Mouse (Mus musculus) right cerebral cortex, postnatal 14 days (tissue): ENCODE data around the gene Nrip1.

ENCODE experiments used
- DNase-seq: peaks from one replicate; pipeline ENCODE4 v3.0.0; 2022

Nrip1 gene

GRCm38 (mm10) chr16:76344030-76344429 lies 29.6 kb downstream of the Nrip1 start:
- no peak for DNase-seq

GRCm38 (mm10) chr16:76341636-76342035 lies 32.0 kb downstream of the Nrip1 start:
- DNase-seq = no peak

- DNase-seq = no peak
Measured at GRCm38 (mm10) chr16:76339256-76339655, 34.4 kb downstream of the Nrip1 start.

GRCm38 (mm10) chr16:76337351-76337750 lies 36.3 kb downstream of the Nrip1 start:
- DNase-seq = no peak

GRCm38 (mm10) chr16:76336932-76337331 lies 36.7 kb downstream of the Nrip1 start:
- no peak for DNase-seq

GRCm38 (mm10) chr16:76335913-76336312 lies 37.7 kb downstream of the Nrip1 start:
- DNase-seq = no peak

GRCm38 (mm10) chr16:76332127-76332526 lies 41.5 kb downstream of the Nrip1 start:
- no peak for DNase-seq

- no peak for DNase-seq
Measured at GRCm38 (mm10) chr16:76331231-76331630, 42.4 kb downstream of the Nrip1 start.

GRCm38 (mm10) chr16:76325315-76325710 lies 48.3 kb downstream of the Nrip1 start:
- DNase-seq = no peak

- DNase-seq = no peak
Measured at GRCm38 (mm10) chr16:76324411-76325314, 49.0 kb downstream of the Nrip1 start.

- no peak for DNase-seq
Measured at GRCm38 (mm10) chr16:76323594-76324307, 49.9 kb downstream of the Nrip1 start.

- DNase-seq = no peak
Measured at GRCm38 (mm10) chr16:76323141-76323540, 50.5 kb downstream of the Nrip1 start.

GRCm38 (mm10) chr16:76321527-76322165 lies 52.0 kb downstream of the Nrip1 start:
- no peak for DNase-seq

GRCm38 (mm10) chr16:76320118-76320473 lies 53.5 kb downstream of the Nrip1 start:
- no peak for DNase-seq

GRCm38 (mm10) chr16:76319364-76320117 lies 54.1 kb downstream of the Nrip1 start:
- DNase-seq = no peak

GRCm38 (mm10) chr16:76318331-76318922 lies 55.2 kb downstream of the Nrip1 start:
- no peak for DNase-seq

- DNase-seq = no peak
Measured at GRCm38 (mm10) chr16:76316940-76317822, 56.4 kb downstream of the Nrip1 start.

GRCm38 (mm10) chr16:76315642-76316041 lies 58.0 kb downstream of the Nrip1 start:
- DNase-seq = no peak

GRCm38 (mm10) chr16:76314013-76314950 lies 59.3 kb downstream of the Nrip1 start:
- no peak for DNase-seq

GRCm38 (mm10) chr16:76312887-76313420 lies 60.7 kb downstream of the Nrip1 start:
- DNase-seq = no peak
